Mouse (Mus musculus) frontal cortex, postnatal 36 days (tissue): ENCODE measurements at regions not wholly inside any gene's neighbourhood (a gene's known extent, or its start where the extent isn't known, plus 50 kb on each side); places are given as distances from the start of the nearest gene placed in this dataset.

Experiments used
- DNase-seq, 2 experiments: peaks; one replicate each; pipeline ENCODE4 v3.0.0; 2022; ENCODE audit warnings: low spot score in 2 of 2

DNA sequence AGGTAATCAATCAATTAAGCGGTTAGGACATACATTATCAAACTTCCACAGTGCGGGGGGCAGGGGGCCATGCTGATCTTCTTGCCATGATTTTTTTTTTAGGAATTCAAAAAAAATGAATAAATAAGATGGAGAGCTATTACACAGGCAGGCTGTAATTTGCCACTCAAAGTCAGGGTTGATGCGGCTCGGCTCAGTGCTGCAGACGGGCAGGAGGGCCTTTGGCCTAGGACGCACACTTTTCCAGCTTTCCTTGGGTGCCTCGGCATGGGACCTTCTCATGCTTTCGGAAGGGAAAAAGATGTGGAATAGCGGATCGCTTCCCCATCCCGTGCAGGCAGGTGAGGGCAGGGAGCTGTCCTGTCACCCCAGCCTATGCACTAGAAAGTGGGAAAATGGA is 383.4 kb upstream of the 3110018I06Rik start:
- no peak for DNase-seq

DNA sequence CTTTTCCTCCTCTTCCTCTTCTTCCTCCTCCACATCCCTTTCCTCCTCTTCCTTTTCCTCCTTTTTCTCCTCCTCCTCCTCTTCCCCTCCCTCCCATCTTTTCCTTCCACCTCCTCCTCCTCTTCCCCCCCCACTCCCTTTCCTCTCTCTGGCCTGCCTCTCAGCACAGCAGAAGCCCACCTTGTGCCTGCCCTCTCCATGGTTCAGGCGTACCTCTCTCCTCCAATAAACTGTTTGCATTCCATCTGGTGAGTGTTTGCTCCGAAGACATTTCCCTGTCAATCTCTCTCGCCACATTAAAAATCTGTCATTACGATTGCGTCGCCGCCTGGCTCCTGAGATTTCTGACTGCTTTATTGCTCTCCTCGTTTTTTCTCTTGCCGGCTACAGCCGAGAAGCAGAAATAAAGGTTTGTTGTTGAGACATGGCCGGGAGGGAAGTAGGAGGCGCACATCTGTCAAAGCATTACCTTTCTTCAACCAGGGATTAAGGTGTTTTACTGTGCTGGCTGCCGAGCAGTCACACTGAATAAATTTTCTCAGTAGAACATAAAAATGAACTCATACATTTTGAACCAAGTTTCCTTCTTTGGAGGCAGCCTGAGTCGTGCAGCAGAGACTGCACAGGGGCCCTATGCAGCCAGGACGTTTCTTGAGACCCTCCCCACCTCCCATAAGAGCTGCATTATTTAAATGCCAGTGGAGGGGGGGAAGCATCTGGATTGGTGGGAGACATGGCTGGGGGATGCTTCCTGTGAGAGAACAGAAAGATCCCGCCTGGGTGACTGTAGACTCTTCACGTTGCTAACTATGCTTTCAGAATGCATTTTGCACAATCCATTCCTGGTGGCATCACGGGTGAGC is 376.3 kb upstream of the 3110018I06Rik start:
- peak; percentile 24 to 40 for DNase-seq

GRCm38 (mm10) chr12:107118364-107118763 is 370.1 kb upstream of the 3110018I06Rik start:
- no peak for DNase-seq

DNA sequence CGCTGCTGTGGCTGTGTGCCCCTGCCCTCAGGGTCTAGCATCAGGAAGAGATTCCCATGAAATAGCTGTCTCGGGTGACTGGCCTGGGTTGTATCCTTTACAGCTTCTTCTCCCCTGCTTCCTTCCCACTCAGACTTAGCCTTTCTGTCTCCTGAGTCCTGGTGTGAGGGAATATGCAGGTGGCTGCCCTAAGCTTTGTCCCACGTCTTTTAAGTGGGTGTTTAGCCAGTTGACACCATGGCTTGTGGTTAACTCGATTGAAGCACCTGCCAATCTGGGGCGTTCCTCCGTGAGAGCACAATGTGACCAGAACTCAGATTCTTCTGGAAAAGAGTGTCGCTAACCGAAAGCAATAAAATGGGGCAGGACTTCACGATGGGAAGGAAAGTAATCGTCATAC is 369.4 kb upstream of the 3110018I06Rik start:
- no peak for DNase-seq

DNA sequence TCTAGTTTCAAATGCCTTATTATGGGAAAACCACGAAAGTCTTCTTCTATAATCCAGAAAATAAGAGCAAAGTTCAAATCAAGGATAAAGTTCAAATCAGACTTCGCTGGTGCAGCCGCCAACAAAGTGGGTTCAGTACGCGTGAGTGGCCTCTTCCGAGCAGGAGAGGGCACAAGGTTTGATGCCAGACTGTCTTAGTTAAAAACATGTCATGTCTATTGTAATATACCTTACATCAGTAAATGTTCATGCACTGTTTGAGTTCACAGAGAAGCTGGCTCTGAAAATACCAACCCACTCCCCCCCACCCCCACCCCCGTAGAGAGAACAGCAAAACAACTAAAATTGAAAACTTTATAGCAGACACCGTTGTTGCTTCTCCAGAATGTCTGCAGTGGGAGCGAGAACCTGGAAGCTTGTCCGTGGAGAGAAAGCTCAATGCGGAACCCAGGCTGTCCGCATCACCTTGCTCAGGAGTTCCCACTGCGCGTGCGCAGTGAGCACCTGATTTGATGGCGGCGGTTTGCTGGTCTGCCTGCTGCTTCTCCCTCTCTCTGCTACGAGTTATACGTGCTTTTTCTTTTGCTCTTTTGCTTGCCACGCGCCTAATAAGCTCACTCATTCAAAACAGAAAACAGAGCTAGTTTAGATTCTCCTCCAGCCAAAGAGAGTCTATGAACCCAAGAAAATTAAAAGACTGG is 367.8 kb upstream of the 3110018I06Rik start:
- no peak for DNase-seq

DNA sequence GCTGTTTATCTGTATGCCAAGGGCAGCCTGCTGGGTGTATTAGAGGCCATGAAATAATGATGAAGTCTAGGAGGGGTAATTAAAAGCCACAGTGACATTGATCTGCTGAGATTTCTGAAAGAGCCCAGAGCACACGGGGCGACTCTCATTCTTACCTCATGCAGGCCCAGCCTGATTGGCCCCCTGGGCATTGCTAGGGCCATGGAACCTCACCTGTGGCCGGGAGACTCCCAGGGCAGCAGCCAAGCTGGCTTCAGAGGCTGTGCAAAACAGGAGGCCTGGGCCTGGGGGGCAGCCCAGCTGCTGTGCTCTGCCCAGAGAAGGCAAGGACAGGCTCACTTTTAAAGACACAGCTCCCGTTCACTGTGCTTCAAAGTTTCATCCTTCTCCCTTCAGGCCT is 366.4 kb upstream of the 3110018I06Rik start:
- DNase-seq = no peak

- DNase-seq = no peak
Measured at GRCm38 (mm10) chr12:107123661-107124060, 364.8 kb upstream of the 3110018I06Rik start.

GRCm38 (mm10) chr12:107124263-107124885 is 364.1 kb upstream of the 3110018I06Rik start:
- no peak for DNase-seq

DNA sequence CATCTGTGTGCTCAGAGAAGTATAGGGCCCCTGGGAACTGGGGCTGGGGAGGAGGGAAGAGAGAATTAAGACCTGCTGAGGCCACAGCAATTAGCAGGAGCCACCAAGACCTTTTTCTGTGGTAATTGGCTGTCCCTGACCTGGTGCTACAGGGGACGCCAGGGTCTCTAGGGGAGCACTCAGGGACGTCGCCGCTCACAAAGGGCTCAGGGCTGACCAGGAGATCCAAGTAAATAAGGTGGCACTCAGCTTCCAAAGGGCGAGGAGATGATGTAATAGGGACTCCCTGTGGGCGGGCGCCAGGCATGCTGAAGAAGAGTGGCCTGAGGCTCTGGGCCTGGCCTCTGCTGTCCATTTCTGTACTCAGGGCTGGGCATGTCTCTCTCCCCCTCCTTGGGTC is 363.2 kb upstream of the 3110018I06Rik start:
- DNase-seq = no peak

DNA sequence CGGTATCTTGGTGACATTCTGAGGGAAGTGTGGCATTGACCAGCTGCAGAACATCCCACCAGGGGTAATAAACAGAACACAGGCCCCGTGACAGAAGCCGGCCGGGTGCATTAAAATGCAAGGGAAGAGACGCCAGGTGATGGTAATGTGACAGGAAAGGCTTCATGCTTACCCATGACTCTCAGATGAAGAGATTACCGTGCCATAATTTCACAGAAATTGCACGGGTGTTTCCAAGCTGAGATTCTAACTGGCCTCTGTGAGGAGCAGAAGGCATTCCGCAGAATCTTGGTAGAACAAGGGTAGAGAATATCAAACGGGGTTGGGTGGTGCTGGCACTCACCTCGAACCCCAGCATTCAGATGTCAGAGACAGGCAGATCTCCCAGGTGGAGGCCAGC is 362.4 kb upstream of the 3110018I06Rik start:
- no peak for DNase-seq

DNA sequence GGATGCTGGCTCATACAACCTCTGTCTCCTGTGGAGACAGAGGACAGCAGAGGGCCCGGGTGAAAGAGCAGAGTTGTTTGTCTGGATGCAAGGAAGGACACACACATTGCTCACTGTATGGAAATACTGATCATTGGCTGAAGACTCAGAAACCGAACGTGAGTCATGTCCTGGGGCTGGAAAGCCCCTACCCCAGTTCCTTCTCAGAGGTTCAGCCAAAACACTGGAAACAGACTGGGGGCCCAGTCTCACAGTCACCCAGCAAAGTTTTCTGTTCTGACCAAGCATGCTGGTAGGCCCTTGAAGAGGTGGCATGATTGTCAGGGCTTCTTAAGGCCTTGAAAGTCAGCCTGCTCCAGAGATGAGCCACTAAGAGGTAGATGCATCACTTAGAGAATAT is 360.8 kb upstream of the 3110018I06Rik start:
- DNase-seq = no peak

- DNase-seq = no peak
Measured at GRCm38 (mm10) chr12:107129232-107129631, 359.2 kb upstream of the 3110018I06Rik start.

GRCm38 (mm10) chr12:107131351-107131750 is 357.1 kb upstream of the 3110018I06Rik start:
- DNase-seq = no peak

DNA sequence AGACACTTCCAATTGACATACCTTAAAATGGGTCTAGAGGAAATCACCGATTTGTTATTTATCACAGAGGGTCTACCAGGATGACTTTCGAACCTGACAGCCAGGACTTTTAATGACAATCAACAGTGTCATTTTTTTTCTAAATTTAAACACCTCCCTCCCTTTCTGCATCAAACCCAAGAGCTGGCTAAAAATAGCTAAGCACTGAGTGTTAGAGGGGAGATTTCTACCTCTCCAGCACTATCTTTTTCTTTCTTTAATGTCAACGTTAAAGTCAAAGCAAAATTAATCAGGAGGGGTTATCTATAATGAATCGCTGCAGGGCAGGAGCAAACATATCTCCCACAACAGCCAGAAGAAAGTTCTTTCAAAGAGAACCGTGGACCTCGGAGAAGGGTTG is 356.6 kb upstream of the 3110018I06Rik start:
- DNase-seq = no peak

- no peak for DNase-seq
Measured at GRCm38 (mm10) chr12:107132501-107132900, 355.9 kb upstream of the 3110018I06Rik start.

- DNase-seq = no peak
Measured at GRCm38 (mm10) chr12:107134353-107134752, 354.1 kb upstream of the 3110018I06Rik start.

DNA sequence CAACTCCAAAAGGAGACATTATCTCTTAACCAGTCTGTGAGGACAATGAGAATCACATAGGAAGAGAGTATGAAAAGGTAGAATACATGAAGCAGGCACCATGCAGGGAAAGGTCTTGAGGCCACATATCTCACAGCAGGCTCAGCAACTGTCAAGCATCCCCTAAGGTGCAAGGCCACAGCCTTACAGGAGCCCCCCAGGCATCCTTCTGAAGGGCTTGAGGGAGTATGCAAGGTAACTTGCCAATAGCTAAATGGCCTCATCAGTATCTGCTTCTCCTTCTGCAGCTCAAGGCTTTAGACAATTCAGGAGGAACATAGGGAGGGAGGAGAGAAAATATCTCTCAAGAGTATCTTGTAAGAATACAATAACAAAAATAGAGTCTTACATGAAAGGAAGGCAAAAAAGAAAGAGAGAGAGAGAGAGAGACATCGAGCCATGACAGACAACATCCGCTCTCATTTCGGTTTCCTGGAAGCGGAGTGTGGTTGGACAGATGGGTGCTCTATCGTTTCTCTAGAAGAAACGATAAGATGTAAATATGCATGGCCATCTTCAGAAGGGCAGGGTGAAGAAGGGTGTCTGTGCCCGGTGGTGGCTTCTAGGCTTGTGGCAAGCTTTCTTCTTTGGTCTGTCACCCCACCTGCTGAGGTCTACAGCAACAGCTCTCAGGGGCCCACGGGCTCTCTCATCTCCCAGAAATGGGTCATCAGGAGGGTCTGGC is 349.6 kb upstream of the 3110018I06Rik start:
- no peak for DNase-seq

GRCm38 (mm10) chr12:107140957-107141595 is 347.4 kb upstream of the 3110018I06Rik start:
- no peak for DNase-seq

DNA sequence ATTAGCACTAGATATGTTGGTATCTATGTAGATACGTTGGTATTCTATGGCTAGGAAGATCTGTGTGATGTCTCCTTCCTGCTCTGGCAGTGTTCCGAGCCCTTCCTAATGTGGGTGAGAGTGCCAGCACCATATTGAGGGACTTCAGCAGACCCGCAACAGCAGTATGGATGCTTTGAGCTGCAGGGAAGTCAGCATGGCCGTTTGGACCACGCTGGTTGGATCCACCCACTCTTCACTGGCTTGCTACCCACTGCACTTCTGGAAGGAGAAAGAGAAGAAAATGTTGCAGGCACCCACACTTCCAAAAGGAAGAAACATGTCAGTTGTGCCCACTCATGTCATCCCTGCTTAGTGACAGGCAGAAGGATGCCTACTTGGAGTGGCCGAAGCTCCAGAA is 346.2 kb upstream of the 3110018I06Rik start:
- peak; percentile 71 to 72 for DNase-seq

DNA sequence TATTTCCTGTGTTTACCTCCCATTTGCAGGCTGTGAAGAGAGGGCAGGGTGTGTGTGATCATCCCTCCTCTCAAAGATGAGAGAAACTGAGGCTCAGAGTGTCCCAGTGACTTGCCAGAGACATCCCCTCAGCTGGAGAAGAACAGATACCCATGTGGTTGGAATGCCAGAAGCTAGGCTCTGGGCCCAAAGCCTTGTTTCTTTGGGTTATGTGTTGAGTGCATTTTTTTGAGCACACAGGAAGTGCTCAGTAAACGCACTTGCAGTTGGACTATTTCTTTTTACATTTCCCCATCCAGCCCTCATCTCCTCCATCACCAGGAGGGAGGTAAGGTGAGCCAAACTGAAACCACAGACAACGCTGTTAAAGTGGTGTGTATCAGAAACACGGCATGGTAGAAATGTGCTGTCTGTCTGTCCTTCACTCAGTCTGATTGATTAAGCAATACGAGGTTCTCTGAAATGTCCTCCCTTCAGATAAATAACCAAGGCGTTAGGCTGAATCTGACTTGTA is 341.8 kb upstream of the 3110018I06Rik start:
- DNase-seq = no peak

GRCm38 (mm10) chr12:107148451-107148850 is 340.0 kb upstream of the 3110018I06Rik start:
- DNase-seq = no peak
